Mouse (Mus musculus): ENCODE measurements around the gene Cdk20. TPM values are rescaled to one million over a fixed set of nuclear protein-coding genes. Genes with fewer than 3 reads are reported as not detected.

The Cdk20 gene
- total RNA-seq, 2 experiments from 2014 or later = 0.51 TPM; not detected in 1

DNA sequence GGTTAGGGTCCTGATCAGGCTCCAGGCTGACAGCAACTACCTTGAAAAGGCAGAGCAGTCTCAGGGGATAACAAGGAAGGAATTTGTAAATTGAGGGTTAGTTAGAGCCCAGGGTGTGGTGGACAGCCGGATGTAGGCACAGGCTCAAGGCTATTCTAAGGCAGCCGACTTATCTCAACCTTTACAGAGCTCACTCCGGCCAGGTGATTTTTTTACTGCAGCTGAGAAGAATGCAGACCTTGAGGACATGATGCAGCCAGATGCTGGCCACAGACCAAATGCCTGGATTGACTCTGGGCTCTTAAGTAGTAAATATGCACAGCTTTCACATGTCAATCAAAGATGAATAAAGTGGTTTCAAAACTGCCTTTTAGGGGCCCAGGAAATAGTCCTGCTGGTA lies 10.7 kb upstream of the Cdk20 start:
- ATAC-seq (replicated peaks; ENCODE audit: low FRiP score, poor library complexity, severe bottlenecking) = no peak

DNA sequence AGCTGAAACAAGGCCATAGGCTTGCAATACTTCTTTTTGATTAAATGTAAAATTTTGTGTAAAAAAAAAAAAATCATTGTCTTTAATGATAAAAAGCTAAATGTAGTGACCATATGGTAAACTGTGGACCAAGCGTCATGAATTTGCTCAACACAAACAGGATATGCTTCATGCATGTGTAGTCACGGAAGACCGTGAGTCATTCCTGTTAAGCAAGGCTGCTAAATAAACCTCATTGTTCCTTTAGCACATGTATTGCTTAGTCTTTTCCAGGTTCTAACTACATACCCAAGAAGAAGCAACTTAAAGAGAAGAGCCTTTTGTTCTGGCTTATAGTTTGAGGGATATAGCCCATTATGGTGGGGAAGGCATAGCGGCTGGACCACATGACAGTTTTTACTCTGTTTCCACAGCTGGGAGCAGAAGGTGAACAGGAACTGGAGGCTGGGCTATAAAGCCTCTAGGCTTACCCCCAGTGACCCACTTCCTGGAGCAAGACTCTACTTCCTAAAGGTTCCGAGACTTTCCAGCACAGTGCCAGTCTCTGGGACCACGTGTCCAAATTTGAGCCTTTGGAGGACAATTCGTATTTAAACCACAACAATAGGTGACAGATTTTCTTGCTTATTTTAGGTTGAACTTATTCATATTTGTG lies 10.0 kb upstream of the Cdk20 start:
- no peak for ATAC-seq (replicated peaks; ENCODE audit: low FRiP score, poor library complexity, severe bottlenecking)

DNA sequence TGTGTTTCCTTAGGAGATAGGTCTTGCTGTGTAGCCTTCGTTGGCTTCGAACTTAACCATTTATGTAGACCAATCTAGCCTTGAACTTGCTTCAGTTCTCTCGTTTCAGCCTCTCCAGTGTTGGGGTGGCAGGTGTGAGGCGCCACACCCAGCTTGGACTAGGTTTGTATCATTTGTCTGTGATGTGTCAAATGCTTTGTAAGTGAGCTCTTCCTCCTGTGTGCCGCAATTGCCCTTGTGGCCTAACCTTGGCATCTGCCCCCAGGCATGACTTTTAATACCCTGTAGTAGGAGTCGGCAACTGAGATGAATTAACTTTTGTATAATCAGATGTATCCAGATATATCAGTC lies 9.5 kb upstream of the Cdk20 start:
- no peak for ATAC-seq (replicated peaks; ENCODE audit: low FRiP score, poor library complexity, severe bottlenecking)

DNA sequence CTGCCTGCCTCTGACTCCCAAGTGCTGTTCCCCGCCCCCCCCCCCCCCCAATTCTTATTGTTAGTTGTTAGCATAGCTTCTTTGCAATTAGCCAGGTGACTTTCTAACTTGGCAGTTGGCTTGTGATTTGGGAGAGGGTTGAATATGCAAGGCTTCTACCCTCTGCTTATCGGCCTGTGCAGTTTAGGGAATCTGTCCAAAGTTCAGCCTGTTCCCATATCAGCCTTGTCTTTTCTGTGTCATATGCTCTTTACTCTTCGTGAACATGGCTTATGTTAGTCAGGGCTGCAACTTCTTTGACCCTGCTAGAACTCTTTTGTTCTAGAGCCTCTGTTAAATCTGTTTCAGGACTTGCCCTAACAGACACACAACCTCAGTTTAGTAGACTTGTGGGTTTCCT lies 7.8 kb upstream of the Cdk20 start:
- ATAC-seq (replicated peaks; ENCODE audit: low FRiP score, poor library complexity, severe bottlenecking) = no peak

DNA sequence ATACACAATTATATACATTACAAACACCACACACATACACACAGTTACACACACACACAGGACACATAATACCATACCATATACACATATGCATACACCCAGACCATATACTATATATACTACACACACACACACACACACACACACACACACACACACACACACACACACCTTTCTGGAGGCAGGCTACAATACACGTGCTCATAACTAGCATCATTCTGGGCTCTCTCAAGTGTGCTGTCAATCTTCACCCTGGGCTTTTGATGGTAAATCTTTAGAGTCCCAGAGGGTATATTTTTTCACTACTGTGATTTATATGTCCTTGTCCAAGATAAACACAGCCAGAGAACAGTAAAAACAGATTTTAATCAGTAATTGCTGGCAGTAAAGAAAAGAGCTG lies 6.8 kb upstream of the Cdk20 start:
- ATAC-seq (replicated peaks; ENCODE audit: low FRiP score, poor library complexity, severe bottlenecking) = no peak

DNA sequence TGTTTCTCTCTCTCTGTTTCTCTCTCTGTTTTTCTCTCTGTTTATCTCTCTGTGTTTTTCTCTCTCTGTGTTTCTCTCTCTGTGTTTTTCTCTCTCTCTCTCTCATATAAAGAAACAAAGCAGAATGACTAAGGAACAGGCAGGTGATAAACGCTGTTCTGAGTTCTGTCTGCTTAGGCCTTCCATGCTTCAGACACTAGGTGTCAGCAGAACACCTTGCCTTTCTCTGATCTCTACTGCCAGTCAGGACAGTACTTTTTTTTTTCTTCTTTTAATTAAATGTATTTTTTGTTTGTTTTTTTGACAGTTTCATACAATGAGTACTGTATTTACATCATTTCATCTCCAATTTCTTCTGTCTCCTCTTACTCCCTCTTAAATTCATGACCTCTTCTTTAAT lies 2.8 kb upstream of the Cdk20 start:
- ATAC-seq (replicated peaks; ENCODE audit: low FRiP score, poor library complexity, severe bottlenecking) = no peak

DNA sequence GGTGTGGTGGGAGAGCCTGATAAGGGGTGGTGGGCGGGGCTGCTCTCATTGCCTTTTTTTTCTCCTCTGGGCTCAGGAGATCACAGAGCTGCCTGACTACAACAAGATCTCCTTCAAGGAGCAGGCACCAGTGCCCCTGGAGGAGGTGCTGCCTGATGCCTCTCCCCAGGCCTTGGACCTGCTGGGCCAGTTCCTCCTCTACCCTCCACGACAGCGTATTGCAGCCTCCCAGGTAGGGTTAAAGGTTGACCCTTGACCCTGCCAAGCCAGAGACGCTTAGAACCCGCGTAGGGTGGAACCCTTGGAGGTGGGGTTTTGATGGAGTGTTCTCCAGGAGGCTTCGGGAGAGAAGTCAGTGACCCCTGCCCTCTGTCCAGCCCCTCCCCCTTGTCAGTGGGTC lies 5.7 kb downstream of the Cdk20 start:
- no peak for ATAC-seq (replicated peaks; ENCODE audit: low FRiP score, poor library complexity, severe bottlenecking)

DNA sequence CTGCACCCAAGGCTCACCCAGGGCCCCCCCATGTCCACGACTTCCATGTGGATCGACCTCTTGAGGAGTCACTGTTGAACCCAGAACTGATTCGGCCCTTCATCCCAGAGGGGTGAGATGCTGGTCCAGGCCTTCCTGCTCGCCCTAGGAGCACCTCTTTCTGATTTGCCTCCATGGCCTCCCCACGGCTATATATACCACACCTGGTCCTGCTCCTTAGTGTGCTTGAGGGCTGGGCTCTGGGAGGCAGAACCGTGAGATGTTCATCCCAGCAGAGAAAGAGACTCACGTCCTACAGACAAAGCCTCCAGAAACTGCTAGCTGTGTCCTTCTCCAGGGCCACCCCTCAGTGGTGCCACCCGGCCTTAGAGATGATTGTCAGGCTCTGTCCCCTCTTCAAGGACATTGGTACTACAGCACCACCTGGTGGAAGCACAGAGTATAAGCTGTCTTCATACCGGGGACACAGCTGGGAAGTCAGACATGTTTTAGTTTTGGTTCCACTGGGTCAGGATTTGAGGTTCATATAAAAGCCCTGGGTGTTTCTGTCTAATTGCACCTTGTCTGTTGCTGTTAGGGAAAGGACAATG lies 6.8 kb downstream of the Cdk20 start:
- peak; percentile 80 for ATAC-seq (replicated peaks; ENCODE audit: low FRiP score, poor library complexity, severe bottlenecking)

DNA sequence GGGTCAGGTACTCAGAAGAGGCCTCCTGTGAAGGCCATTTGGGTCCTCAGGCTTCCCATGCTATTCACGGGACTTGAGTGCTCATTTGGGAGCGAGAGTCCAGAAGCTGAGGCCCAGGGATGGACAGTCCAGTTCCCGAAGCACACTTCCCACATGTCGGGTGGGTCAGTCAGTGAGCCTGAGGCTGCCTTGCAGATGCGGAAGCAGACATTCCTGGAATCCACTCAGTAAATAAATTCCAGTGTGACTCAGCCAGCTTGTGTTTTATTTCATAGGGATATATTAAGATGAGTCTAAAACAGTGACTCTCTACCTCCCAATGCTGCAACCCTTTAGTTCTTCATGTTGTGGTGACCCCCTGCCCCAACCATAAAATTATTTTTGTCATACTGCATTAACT lies 7.4 kb downstream of the Cdk20 start:
- ATAC-seq (replicated peaks; ENCODE audit: low FRiP score, poor library complexity, severe bottlenecking) = no peak

- no peak for ATAC-seq (replicated peaks; ENCODE audit: low FRiP score, poor library complexity, severe bottlenecking)
Observed at GRCm38 (mm10) chr13:64440592-64440991, 8.5 kb downstream of the Cdk20 start.

DNA sequence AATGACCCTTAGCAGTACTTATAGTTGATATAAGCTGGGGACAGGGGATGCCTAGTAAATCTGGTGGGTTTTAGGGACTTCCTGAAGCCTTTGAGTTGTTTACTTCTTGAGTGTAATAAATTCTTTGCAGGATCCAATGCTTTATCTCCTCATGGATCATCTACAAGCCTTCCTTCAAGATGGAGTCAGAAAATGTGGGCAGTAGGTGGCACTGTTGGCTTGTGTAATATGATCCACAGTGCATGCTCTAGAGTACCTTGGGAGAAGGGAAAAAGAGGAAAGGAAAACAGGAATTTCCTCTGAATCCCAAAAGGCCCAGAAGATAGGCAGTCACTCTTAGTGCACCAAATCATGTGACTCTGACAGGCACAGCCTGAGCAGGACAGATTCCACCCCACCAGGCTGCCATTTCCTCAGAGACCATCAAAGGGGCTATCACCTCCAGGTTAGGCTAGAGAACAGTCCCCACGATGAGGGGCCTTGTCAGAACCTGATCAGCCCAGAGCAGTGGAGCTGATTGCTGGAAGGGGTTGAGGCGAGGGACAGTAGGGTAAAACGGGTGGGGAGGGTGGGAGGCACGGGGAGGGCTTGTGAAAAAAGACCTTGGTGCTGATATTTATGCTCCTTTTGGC lies 11.3 kb downstream of the Cdk20 start:
- no peak for ATAC-seq (replicated peaks; ENCODE audit: low FRiP score, poor library complexity, severe bottlenecking)

DNA sequence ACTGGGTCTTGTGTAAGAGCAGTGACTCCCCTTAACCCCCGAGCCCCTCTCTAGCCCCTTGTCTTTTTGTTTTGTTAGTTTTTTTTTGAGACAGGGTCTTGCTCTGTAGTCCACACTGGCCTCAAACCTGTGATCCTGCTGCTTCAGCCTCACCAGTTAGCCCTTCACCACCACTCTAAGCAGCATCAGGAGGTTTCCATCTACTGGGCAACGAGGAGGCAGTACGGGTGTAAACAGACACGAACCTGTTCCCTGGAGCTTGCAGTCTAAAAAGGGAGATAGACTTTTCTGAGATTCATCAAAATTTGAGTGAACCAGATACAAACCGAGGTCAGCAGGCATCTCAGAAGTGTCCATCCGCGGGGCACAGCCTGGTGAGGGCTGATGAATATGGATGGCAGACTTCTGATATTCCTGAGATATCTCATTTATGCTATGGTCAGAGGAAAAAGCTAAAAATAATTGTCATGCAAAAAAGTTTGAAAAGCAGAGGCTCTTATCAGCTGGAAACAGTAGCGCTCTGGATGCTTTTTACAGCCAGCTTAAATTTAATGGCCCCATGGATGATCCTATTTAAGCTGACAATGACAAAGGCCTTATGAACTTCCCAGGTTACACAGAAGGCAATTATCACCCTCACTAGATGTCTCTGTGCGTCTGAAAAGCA lies 13.3 kb downstream of the Cdk20 start:
- no peak for ATAC-seq (replicated peaks; ENCODE audit: low FRiP score, poor library complexity, severe bottlenecking)

DNA sequence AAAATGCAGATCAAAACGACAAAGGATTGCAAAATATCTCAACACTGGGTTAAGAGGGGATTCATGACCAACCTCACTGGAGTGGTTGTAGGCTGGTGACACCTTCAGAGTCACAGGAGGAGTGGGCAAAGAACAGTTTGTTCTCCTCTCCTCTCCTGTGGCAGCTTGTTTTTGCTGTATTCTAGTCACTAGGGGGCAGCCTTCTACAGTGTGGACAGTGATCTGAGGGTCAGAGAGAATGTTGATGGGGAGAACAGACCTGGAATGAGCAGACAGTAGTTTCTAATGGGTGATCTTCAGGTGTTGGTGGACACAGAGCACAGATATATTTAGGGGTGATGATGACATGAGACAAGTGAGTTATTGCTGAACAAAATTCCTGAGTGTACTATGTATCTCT lies 15.8 kb downstream of the Cdk20 start:
- ATAC-seq (replicated peaks; ENCODE audit: low FRiP score, poor library complexity, severe bottlenecking) = peak; percentile 49; the same call in 1 of the 2 replicates

DNA sequence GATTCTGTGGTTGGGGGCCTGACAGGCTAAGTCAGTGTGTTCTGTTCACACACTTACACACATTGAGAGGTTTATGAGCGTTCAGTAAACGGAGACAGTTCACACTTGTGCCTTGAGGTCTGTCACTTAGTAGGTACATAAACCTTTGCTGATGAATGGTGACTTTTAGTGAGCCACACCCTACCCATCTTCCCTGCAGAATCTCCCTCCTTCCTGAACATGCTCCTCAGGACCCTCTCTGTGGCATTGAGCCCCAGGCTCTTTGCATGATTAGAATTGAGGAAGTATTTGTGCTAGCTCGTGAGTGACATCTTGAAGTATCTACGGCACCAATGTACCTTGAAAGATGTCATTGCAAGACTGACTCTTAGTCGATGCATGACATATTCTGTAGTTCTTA lies 16.6 kb downstream of the Cdk20 start:
- ATAC-seq (replicated peaks; ENCODE audit: low FRiP score, poor library complexity, severe bottlenecking) = no peak

DNA sequence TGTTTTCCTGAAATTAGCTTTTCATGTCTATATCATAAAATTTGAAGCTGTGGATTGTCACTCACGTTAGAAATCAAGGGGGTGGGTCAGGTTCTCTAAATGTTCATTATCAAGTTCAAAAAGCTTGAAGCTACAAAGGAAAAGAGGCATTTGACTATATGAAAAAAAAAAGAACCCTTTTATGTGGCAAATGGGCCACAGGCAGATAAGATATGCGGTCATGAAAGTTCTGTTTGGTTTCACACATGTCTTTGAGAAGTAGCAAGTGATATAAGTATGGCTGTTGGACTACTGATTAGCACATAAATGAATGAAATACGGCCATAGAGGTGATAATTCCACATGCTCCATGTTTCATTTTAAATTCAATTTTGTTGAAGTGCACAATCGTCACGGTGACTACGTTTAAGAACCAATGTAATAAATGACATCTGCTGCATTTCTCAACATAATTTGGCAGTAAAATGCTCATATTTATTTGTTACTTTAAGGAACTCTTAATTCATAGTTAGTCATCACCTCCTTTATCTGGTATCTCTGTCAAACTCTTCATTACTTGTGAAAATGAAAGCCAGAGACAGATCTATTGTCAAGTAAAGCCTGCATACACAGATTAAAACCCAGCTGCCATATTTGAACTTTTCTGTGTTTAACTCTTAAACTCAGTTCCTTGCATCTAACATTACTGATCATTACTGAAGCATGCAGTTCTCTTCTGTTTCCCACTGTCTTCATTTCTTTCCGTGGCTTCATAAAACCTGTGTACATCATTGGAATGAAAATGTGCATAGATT lies 18.1 kb downstream of the Cdk20 start:
- ATAC-seq (replicated peaks; ENCODE audit: low FRiP score, poor library complexity, severe bottlenecking) = no peak

DNA sequence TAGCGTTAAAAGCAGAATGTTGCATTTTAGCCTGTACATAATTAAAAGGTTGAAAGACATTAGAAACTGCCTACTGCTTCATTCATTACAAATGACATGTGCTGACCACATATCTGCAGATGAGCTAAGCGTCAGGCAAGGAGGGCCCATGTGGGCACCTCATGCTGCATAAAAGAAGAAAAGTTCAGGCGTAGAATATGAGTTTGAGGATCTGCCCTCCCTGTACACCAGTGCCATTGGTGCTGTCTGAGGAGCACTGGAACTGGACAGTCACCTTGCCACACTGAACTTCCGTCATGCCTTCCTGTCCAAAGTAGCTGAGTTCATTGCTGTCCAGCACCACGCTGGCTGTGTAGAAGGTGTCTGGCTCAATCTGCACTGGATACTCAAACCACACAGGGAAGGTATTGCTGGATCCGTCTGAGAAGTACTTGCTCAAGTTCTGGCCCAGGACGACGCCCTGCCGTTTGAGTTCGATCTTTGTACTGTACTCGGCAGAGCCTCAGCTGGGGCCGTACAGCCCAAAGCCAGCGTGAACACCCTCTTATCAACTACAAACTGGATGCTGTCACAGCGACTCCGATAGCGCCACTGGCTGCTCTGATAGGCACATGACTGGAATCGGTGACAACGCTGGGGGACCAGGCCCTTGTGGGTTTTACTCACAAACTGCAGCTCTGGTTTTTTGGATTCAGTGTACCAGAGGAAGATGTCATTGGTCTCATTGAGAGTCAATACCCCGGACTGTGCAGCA lies 25.3 kb downstream of the Cdk20 start:
- ATAC-seq (replicated peaks; ENCODE audit: low FRiP score, poor library complexity, severe bottlenecking) = peak; percentile 74

GRCm38 (mm10) chr13:64458181-64458580 lies 26.1 kb downstream of the Cdk20 start:
- no peak for ATAC-seq (replicated peaks; ENCODE audit: low FRiP score, poor library complexity, severe bottlenecking)

GRCm38 (mm10) chr13:64462581-64462980 lies 30.5 kb downstream of the Cdk20 start:
- no peak for ATAC-seq (replicated peaks; ENCODE audit: low FRiP score, poor library complexity, severe bottlenecking)

GRCm38 (mm10) chr13:64465166-64465565 lies 33.1 kb downstream of the Cdk20 start:
- ATAC-seq (replicated peaks; ENCODE audit: low FRiP score, poor library complexity, severe bottlenecking) = no peak

- no peak for ATAC-seq (replicated peaks; ENCODE audit: low FRiP score, poor library complexity, severe bottlenecking)
Observed at GRCm38 (mm10) chr13:64467886-64468285, 35.8 kb downstream of the Cdk20 start.

All from erythroblast, adult 5-6 weeks (primary cell).